Mouse (Mus musculus): ENCODE results near the gene Morn3.

The Morn3 gene

GRCm38 (mm10) chr5:123060706-123061401 is 14.0 kb upstream of the Morn3 start:
- no peak for DNase-seq (ENCODE audit: low read depth, low spot score)

- DNase-seq (ENCODE audit: low read depth, low spot score), result no peak
Observed at GRCm38 (mm10) chr5:123059757-123060520, 13.1 kb upstream of the Morn3 start.

GRCm38 (mm10) chr5:123058251-123059102 is 11.7 kb upstream of the Morn3 start:
- DNase-seq (ENCODE audit: low read depth, low spot score), result no peak

- DNase-seq (ENCODE audit: low read depth, low spot score), result peak; percentile 99
Observed at GRCm38 (mm10) chr5:123057366-123058250, 10.8 kb upstream of the Morn3 start.

- DNase-seq (ENCODE audit: low read depth, low spot score), result no peak
Observed at GRCm38 (mm10) chr5:123051736-123052135, 4.9 kb upstream of the Morn3 start.

- no peak for DNase-seq (ENCODE audit: low read depth, low spot score)
Observed at GRCm38 (mm10) chr5:123050918-123051317, 4.1 kb upstream of the Morn3 start.

GRCm38 (mm10) chr5:123049271-123049670 is 2.5 kb upstream of the Morn3 start:
- no peak for DNase-seq (ENCODE audit: low read depth, low spot score)

GRCm38 (mm10) chr5:123045561-123046295 is 1.1 kb downstream of the Morn3 start:
- no peak for DNase-seq (ENCODE audit: low read depth, low spot score)

- no peak for DNase-seq (ENCODE audit: low read depth, low spot score)
Observed at GRCm38 (mm10) chr5:123043856-123044255, 3.0 kb downstream of the Morn3 start.

GRCm38 (mm10) chr5:123040796-123041195 is 6.0 kb downstream of the Morn3 start:
- DNase-seq (ENCODE audit: low read depth, low spot score), result no peak

- DNase-seq (ENCODE audit: low read depth, low spot score), result no peak
Observed at GRCm38 (mm10) chr5:123039120-123039752, 7.6 kb downstream of the Morn3 start.

- no peak for DNase-seq (ENCODE audit: low read depth, low spot score)
Observed at GRCm38 (mm10) chr5:123038115-123038514, 8.7 kb downstream of the Morn3 start.

- no peak for DNase-seq (ENCODE audit: low read depth, low spot score)
Observed at GRCm38 (mm10) chr5:123035564-123035963, 11.3 kb downstream of the Morn3 start.

GRCm38 (mm10) chr5:123035089-123035488 is 11.7 kb downstream of the Morn3 start:
- no peak for DNase-seq (ENCODE audit: low read depth, low spot score)

GRCm38 (mm10) chr5:123033646-123034160 is 13.1 kb downstream of the Morn3 start:
- no peak for DNase-seq (ENCODE audit: low read depth, low spot score)

- no peak for DNase-seq (ENCODE audit: low read depth, low spot score)
Observed at GRCm38 (mm10) chr5:123031312-123031711, 15.5 kb downstream of the Morn3 start.

GRCm38 (mm10) chr5:123029729-123030128 is 17.1 kb downstream of the Morn3 start:
- no peak for DNase-seq (ENCODE audit: low read depth, low spot score)

- no peak for DNase-seq (ENCODE audit: low read depth, low spot score)
Observed at GRCm38 (mm10) chr5:123027436-123027835, 19.4 kb downstream of the Morn3 start.

GRCm38 (mm10) chr5:123026414-123026813 is 20.4 kb downstream of the Morn3 start:
- no peak for DNase-seq (ENCODE audit: low read depth, low spot score)
